Mouse (Mus musculus): ENCODE data around the gene Fto.

Fto gene

DNA sequence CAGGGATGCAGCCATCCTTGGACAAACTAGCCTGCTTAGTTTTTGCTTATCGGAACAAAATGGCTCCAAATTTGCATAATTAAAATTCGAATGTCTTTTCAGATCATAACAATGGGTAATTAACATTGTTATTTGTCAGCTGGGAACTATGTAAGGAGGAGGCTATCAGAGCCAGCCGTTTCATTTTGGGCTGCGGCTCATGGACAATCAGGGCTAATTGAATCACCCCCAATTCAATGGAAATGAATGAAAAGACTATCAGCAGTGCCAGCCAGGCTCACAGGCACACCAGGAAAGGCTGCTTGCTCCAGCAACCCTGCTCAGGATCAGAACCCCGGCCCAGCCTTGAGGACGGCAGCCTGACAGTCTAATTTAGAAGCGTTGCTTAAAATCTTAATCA, 395.3 kb downstream of the Fto start:
- no peak for DNase-seq

DNA sequence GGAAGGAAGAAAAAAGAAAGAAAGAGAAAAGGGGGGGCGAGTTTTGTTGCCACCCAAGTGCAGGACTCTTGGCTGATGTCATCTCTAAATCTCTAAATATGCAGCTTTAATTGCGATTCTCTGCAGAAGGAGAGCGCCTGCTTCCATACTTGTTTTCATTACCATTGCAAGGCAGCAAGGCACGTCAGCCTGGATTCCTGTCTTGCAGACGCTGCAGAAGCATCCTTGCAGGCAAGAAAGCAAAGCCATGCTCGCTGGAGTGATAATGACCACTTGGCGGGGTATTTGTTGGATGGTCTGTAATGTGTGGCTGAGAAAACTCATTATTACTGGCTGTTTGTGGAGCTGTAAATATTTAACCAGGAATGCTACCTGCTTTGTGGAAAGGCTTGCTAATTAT, 396.4 kb downstream of the Fto start:
- peak; percentile 5 for DNase-seq

DNA sequence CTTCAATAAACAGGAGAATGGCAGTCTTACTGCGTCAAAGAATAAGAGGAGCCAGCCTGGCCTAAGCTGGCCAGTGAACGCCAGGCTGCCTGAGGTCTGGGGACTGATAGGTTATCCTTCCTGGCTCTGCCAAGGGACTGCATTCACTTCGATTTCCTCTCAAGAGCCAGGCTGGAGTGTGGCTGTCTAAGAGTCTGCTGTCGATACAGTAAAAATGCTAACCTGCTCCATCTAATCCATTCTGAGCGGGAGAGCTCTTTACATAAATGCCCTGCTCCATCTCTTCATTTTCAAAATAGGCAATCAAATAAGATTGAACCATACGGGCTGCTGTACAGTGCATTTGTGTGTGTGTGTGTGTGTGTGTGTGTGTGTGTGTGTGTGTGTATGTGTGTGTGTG, 397.9 kb downstream of the Fto start:
- no peak for DNase-seq

DNA sequence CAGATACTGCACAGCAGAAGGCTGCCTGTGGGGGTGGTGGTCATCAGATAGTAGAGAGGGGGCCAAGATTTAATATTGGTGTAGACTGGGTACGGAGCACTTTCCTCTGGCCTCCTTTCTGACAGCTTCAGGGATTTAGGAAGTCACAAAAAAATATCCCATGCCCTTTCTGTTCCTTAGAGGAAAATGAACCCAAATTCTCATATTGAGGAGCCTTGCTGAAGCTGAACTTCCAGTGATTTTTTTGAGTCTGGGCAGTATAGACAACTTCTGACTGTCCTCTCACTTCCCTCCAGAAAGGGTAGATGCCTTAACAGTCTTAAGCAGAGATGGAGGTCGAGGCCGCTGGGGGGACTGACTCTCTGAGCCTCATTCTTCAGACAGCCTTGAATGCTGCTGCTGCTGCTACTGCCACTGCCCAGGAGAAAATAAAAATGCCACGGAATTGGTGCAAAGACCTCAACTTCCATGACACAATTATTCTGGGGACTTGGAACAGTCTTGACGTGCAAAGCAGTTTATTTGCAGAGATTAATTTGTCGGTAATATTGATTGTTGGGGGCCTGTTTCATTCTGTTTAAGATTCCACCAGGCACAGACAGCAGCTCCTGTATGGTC, 398.8 kb downstream of the Fto start:
- DNase-seq, result no peak

DNA sequence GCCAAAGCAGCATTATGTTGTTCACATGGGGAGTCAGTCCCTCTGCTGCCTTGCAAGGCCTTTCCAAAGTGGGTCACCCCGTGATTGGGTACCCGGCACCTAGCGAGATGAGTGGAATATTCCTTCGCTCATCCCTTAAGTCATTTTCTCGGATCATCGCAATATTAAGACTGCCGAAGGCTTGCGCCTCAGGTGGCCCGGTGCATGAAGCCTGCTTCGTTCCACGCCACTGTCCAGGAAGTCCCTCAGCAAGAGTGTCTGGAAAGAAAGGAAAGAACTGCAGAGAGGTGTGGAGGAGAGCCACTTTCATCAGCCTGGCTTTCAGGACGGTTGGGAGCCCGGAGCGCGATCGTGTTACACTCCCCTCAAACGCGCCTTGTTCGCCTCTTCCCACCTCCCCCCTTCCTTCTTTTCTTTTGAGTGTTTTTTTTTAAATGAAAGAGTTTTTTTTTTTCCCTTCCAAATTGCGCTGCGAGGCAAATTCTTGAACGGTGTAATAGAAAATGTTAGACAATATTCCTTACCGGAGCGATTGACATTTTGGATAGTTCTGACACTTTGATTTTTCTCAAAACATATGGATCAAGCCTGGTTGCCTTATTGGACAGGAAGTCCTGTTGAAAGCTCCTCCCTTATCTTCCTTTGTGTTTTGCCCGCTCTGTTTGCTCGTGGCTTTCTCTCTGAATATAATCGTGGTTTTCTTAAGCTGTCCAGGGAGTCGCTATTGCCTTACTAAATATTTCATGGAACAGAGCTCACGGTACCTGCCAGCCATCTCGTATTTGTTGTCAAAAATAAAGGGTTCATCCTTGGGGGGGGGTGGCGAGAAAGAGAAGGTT, 399.6 kb downstream of the Fto start:
- DNase-seq, result no peak

DNA sequence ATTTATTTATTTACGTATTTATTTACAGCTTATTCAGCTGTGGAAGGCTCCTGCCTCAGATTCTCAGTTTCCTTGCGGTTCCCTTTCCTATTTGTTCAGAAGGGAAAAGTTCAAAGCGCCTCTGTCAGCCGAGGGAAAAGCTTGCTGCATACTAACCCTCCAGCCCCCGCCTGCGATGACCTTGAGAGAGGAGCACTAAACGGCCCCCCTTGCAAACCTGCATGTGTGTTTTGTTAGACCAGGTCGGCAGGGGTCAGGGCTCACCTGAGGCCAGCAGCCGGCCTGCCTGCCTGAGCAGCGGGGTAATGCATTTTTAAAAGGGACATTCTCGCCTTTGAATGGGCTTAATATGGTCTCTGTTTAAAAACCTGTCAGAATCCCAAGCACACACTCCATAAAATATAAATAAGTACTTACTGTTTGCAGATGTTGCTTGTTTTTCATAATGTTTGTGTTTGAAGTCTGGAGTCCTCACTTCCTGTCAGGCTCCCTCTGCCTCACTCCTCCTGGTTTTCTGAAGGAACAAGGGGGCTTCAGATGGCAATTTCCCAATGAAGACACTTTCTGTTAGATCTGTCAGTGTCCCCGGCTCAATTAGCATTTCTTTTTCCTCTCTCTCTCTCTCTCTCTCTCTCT, 400.5 kb downstream of the Fto start:
- peak; percentile 12 for DNase-seq

DNA sequence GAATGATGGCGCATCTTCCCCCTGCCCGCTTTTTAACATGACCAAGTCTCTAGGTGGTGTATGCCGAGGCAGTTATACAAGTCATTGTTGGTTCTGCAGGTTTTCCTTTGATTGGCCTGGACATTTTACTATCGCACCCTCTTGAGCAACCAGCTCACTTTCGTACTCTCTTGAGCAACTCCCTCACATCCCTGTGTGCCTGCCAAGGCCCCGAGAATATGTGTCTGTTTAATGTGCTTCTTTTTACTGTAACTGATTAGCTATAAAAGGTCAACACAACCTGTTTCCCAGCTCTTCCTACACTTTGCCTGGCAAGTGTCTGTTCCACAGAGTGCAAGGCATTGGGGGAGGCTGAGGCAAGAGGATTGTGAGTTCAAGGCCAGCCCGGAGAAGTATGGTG, 401.4 kb downstream of the Fto start:
- DNase-seq, result peak; percentile 52

DNA sequence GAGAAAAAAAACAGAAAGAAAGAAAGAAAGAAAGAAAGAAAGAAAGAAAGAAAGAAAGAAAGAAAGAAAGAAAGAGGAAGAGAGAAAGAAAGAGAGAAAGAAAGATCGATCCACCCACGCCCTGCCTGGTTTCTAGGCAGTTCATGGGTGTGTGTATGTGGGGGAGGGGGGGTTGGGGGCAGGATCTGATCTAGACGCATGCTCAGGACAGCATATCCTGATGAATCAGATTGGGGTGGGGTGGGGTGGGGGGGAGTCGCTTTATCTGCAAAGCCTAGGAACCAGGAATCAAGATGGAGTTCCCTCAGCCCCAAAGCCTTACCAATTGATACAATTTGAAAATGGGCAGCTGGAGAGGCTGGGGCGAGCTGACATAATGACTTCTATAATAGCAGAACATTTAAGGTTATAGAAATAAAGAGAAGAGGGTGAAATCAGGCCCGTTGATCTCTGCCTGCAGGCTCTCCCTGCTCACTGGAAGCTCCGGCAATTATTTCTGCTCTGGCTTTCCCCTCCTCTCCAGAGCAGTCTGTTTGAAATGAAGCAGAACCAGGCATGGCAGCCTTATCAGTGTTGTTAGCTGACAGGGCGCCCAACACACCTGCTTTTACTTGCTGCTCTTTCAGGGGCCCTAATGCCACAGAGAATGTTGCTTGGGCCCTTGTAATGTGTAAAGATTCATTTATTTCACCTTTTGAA, 402.2 kb downstream of the Fto start:
- no peak for DNase-seq

Data from kidney, adult 11 months (tissue).